Mouse (Mus musculus): ENCODE measurements around the gene Crim1.
A peak's percentile ranks its signal among the peaks of the same experiment; 100 is the strongest.

The Crim1 gene

GRCm38 (mm10) chr17:78199626-78200560 is at the start of gene Crim1:
Gene Crim1, plus strand, starts transcription at chr17:78200248.
- peak; percentile 74 for DNase-seq

GRCm38 (mm10) chr17:78151479-78152282 is 48.4 kb upstream of the Crim1 start:
- no peak for DNase-seq

GRCm38 (mm10) chr17:78163278-78163677 is 36.8 kb upstream of the Crim1 start:
- DNase-seq, result peak; percentile 48

- no peak for DNase-seq
These were observed 36.3 kb upstream of the Crim1 start for GRCm38 (mm10) chr17:78163724-78164236.

- DNase-seq, result no peak
These were observed 34.2 kb upstream of the Crim1 start for GRCm38 (mm10) chr17:78165855-78166254.

GRCm38 (mm10) chr17:78166566-78166965 is 33.5 kb upstream of the Crim1 start:
- no peak for DNase-seq

- DNase-seq, result no peak
These were observed 27.7 kb upstream of the Crim1 start for GRCm38 (mm10) chr17:78172371-78172770.

- no peak for DNase-seq
These were observed 19.3 kb upstream of the Crim1 start for GRCm38 (mm10) chr17:78180766-78181165.

GRCm38 (mm10) chr17:78196184-78196583 is 3.9 kb upstream of the Crim1 start:
- no peak for DNase-seq

- no peak for DNase-seq
These were observed 2.9 kb upstream of the Crim1 start for GRCm38 (mm10) chr17:78197111-78197510.

GRCm38 (mm10) chr17:78198140-78198539 is 1.9 kb upstream of the Crim1 start:
- DNase-seq, result no peak

- DNase-seq, result no peak
These were observed 1.2 kb upstream of the Crim1 start for GRCm38 (mm10) chr17:78198820-78199219.

GRCm38 (mm10) chr17:78199231-78199625 is 820 bp upstream of the Crim1 start:
- no peak for DNase-seq

- DNase-seq, result peak; percentile 65
These were observed 643 bp downstream of the Crim1 start for GRCm38 (mm10) chr17:78200561-78201220.

GRCm38 (mm10) chr17:78201221-78202058 is 1.4 kb downstream of the Crim1 start:
- DNase-seq, result peak; percentile 41

GRCm38 (mm10) chr17:78202221-78202620 is 2.2 kb downstream of the Crim1 start:
- no peak for DNase-seq

GRCm38 (mm10) chr17:78202756-78203155 is 2.7 kb downstream of the Crim1 start:
- DNase-seq, result no peak

- no peak for DNase-seq
These were observed 3.4 kb downstream of the Crim1 start for GRCm38 (mm10) chr17:78203478-78203877.

- DNase-seq, result no peak
These were observed 6.4 kb downstream of the Crim1 start for GRCm38 (mm10) chr17:78206421-78206820.

- DNase-seq, result no peak
These were observed 7.2 kb downstream of the Crim1 start for GRCm38 (mm10) chr17:78207246-78207645.

- no peak for DNase-seq
These were observed 8.8 kb downstream of the Crim1 start for GRCm38 (mm10) chr17:78208805-78209204.

- DNase-seq, result no peak
These were observed 9.6 kb downstream of the Crim1 start for GRCm38 (mm10) chr17:78209646-78210045.
